10 mouse cellular contexts compared by ENCODE assay signal in the genomic region with DNA sequence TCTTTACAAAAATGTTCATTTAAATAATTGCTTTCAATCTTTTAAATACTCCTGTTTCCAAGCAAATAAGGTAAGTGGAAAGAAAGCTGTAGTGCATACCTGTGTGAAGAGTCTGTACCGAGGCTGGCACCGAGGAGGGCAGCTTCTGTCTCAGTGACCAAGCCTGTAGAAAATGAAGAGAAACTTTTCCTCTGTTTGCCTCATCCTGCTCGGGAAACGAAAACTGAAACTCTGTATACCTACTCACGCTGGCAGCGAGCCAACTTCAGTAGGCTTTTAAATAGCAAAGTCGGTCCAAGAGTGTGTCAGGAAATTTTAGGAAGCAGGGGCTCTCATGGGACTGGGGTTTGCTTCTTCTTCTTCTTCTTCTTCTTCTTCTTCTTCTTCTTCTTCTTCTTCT. TPM values are rescaled to one million over a fixed set of nuclear protein-coding genes. Genes with fewer than 3 reads are reported as not detected.
DNase-seq lines count a peak whose midpoint lies in the region; ATAC-seq and TF ChIP-seq lines count a peak whose summit lies in the region.
"Had no signal": no experiment of that assay in that cellular context is flagged by ENCODE, and none has a peak within 500 bp of the region (broad histone marks: within the 10 kb centered on the region; RNA-seq: fewer than 3 reads in every experiment).

A gene (minus strand): TSS at position 224 of the 400 bp plus-strand sequence.

- H3K9ac ChIP-seq in hindbrain, postnatal 0 days (replicated peaks; ENCODE audit: low read length) = no peak within 1 kb of the TSS
- H3K9ac ChIP-seq in hindbrain, embryonic 11.5 days (ENCODE audit: low read depth, low read length) = no peak within 1 kb of the TSS
- no peak within 1 kb of the TSS for H3K9ac ChIP-seq in lung, postnatal 0 days (replicated peaks; ENCODE audit: low read depth)

- ATAC-seq in hindbrain, postnatal 0 days = no peak
- ATAC-seq in hindbrain, embryonic 11.5 days (ENCODE audit: low FRiP score) = no peak
- ATAC-seq in lung, postnatal 0 days = peak; percentile 71

- H3K36me3 ChIP-seq in hindbrain, postnatal 0 days (ENCODE audit: insufficient read depth, low read length) = no peaks in the 10 kb centered on the region
- no peaks in the 10 kb centered on the region for H3K36me3 ChIP-seq in hindbrain, embryonic 11.5 days (ENCODE audit: control insufficient read depth, insufficient read depth, low read length)
- H3K36me3 ChIP-seq in lung, postnatal 0 days (ENCODE audit: insufficient read depth, low read length) = no peaks in the 10 kb centered on the region

- TF ChIP-seq EP300 in lung, postnatal 0 days (IDR thresholded peaks at IDR 0.05) = no peak

- peak within 1 kb of the TSS; percentile 28; the same call in 1 of the 2 replicates for H3K4me2 ChIP-seq in hindbrain, postnatal 0 days (ENCODE audit: low read depth, low read length)
- no peak within 1 kb of the TSS for H3K4me2 ChIP-seq in hindbrain, embryonic 11.5 days (replicated peaks; ENCODE audit: low read depth, low read length)
- H3K4me2 ChIP-seq in lung, postnatal 0 days (replicated peaks; ENCODE audit: low read depth, low read length) = peak within 1 kb of the TSS; percentile 41

- no peaks in the 10 kb centered on the region for H3K27me3 ChIP-seq in hindbrain, postnatal 0 days (ENCODE audit: insufficient read depth, low read length)
- H3K27me3 ChIP-seq in hindbrain, embryonic 11.5 days (ENCODE audit: control insufficient read depth, insufficient read depth, low read length) = no peaks in the 10 kb centered on the region
- H3K27me3 ChIP-seq in lung, postnatal 0 days (replicated peaks; ENCODE audit: insufficient read depth, low read length) = no peaks in the 10 kb centered on the region

- intact Hi-C loops in heart, postnatal 10 days (cut with DNase I) = no loop called here

- 51% methylated on average over 7 of the region's 7 CpGs for WGBS in hindbrain, postnatal 0 days
- 78% methylated on average over 7 of the region's 7 CpGs for WGBS in hindbrain, embryonic 11.5 days
- WGBS in lung, postnatal 0 days = 16% methylated on average over 7 of the region's 7 CpGs

- H3K27ac ChIP-seq in hindbrain, postnatal 0 days = no peak within 1 kb of the TSS
- H3K27ac ChIP-seq in hindbrain, embryonic 11.5 days (ENCODE audit: low read depth, low read length) = no peak within 1 kb of the TSS
- H3K27ac ChIP-seq in lung, postnatal 0 days (ENCODE audit: low read length) = 0 out of 2 replicates have a peak within 1 kb of the TSS, but pooled peaks have one; percentile 0

- H3K9me3 ChIP-seq in hindbrain, postnatal 0 days (ENCODE audit: low read length) = no peaks in the 10 kb centered on the region
- no peaks in the 10 kb centered on the region for H3K9me3 ChIP-seq in hindbrain, embryonic 11.5 days (ENCODE audit: control insufficient read depth, low read length)
- no peaks in the 10 kb centered on the region for H3K9me3 ChIP-seq in lung, postnatal 0 days (ENCODE audit: low read length)

- TF ChIP-seq CTCF in hindbrain, postnatal 0 days (IDR thresholded peaks at IDR 0.05; ENCODE audit: low read depth) = no peak
- no peak for TF ChIP-seq CTCF in lung, postnatal 0 days (IDR thresholded peaks at IDR 0.05)

- H3K4me1 ChIP-seq in hindbrain, postnatal 0 days (ENCODE audit: insufficient read depth, low read length) = no peaks in the 10 kb centered on the region
- no peaks in the 10 kb centered on the region for H3K4me1 ChIP-seq in hindbrain, embryonic 11.5 days (replicated peaks; ENCODE audit: control insufficient read depth, insufficient read depth, low read length)
- H3K4me1 ChIP-seq in lung, postnatal 0 days (ENCODE audit: insufficient read depth, low read depth, low read length) = no peaks in the 10 kb centered on the region

- H3K4me3 ChIP-seq in hindbrain, postnatal 0 days (ENCODE audit: low read length) = 0 out of 2 replicates have a peak within 1 kb of the TSS, but pooled peaks have one; percentile 11
- H3K4me3 ChIP-seq in hindbrain, embryonic 11.5 days (ENCODE audit: low read depth, low read length) = no peak within 1 kb of the TSS
- H3K4me3 ChIP-seq in lung, postnatal 0 days (ENCODE audit: low read depth, low read length) = peak within 1 kb of the TSS; percentile 19

- peak; percentile 30 for DNase-seq in hindbrain, postnatal 0 days (ENCODE audit: low spot score)
- DNase-seq in hindbrain, embryonic 11.5 days (ENCODE audit: low spot score) = no peak
- DNase-seq in adipocyte (ENCODE audit: low spot score) = peak; percentile 41
- peak; percentile 5 to 7 for DNase-seq in heart, postnatal 10 days
- DNase-seq in lung, postnatal 0 days (ENCODE audit: low spot score) = peak; percentile 71
- no peak for DNase-seq in embryo, embryonic 10 days (ENCODE audit: low spot score)
- DNase-seq in cerebellum, adult 11-12 months = no peak
- DNase-seq in Muller cell, postnatal 12 days (ENCODE audit: inconsistent ontology term) = no peak

RNA-seq across cellular contexts. Expression of the gene that starts here (rescaled TPM):
- total RNA-seq in hindbrain, postnatal 0 days (2014; rRNA removed) = 1.4 TPM in 2 replicates
- 0.88 and 1.6 TPM in 2 replicates for polyA plus RNA-seq in hindbrain, postnatal 0 days (2015; fragmentation: Nextera tagmentation; extraction: Ambion mirVana)
- polyA plus RNA-seq in hindbrain, embryonic 11.5 days (2014; fragmentation: Nextera tagmentation; extraction: Ambion mirVana) = not detected in 2 replicates
- total RNA-seq in heart, postnatal 10 days (2021) = under 1 TPM; 0.12 to 0.22 TPM
- 1.6 and 2.4 TPM in 2 replicates for polyA plus RNA-seq in lung, postnatal 0 days (2015; fragmentation: Nextera tagmentation; extraction: Ambion mirVana)
- total RNA-seq: left cerebral cortex, postnatal 10 days had no signal
- polyA plus RNA-seq: neural tube, embryonic 11.5 days had no signal

Comparison
In these comparisons a context has a peak if more than half of its experiments do, and no peak if none do; other contexts are left out.
1. DNase-seq: peak in hindbrain, postnatal 0 days (single experiment), adipocyte (single experiment) and lung, postnatal 0 days (single experiment); none in hindbrain, embryonic 11.5 days (single experiment), embryo, embryonic 10 days (single experiment), cerebellum, adult 11-12 months (single experiment) and Muller cell, postnatal 12 days (single experiment).
2. Peak in DNase-seq in heart, postnatal 10 days; RNA of the gene not detected or under 1 TPM.